Mouse (Mus musculus): Measurements from ENCODE around the gene Clk2.

GRCm38 (mm10) chr3:89163643-89164245 lies 851 bp upstream of the Clk2 start:
- TF ChIP-seq POLR2A (IDR thresholded peaks at IDR 0.05; ENCODE audit: extremely low read depth, insufficient read depth, low read length) (no peak), CTCF (IDR thresholded peaks at IDR 0.05; ENCODE audit: extremely low read depth, insufficient read depth, low read length) (no peak)

All from cortical plate, adult 2 months (tissue).